8 mouse cellular contexts compared by ENCODE assay signal in the genomic region with DNA sequence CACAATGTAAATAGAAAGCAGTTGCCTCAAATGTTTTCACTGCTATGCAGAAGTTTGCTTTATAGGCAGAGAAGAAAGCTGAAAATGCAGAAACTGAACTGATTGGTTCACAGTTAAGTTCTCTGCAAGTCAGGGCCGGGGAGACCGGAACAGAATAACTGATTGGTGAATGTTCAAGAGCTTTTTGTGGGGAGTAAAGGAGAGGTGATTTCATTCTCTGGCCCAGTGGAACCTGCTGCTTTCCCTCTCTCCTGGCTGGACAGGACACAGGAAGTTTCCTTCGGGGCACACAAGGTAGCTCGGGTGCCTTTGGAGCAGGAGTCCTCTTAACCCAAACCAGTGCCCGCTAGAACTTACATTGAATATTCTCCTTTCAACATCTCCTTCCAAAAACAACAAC. TPM values are rescaled to one million over a fixed set of nuclear protein-coding genes. Genes with fewer than 3 reads are reported as not detected.
A peak's percentile ranks its signal among the peaks of the same experiment; 100 is the strongest.
DNase-seq lines count a peak whose midpoint lies in the region; ATAC-seq and TF ChIP-seq lines count a peak whose summit lies in the region.

No protein-coding gene starts in this region.

- ATAC-seq in heart, embryonic 14.5 days (ENCODE audit: insufficient number of reproducible peaks, insufficient read depth, low FRiP score, low read depth): no peak
- ATAC-seq in kidney, postnatal 0 days (replicated peaks; ENCODE audit: low FRiP score, low read depth): peak; percentile 42

- H3K4me2 ChIP-seq in heart, embryonic 14.5 days (ENCODE audit: low read length): peak overlapping the region; percentile 58
- peak overlapping the region; percentile 76 for H3K4me2 ChIP-seq in kidney, postnatal 0 days (ENCODE audit: low read length)

- no peaks in the 10 kb centered on the region for H3K36me3 ChIP-seq in heart, embryonic 14.5 days (ENCODE audit: control insufficient read depth, insufficient read depth, low read length)
- no peaks in the 10 kb centered on the region for H3K36me3 ChIP-seq in kidney, postnatal 0 days (ENCODE audit: insufficient read depth, low read length)

- no peaks in the 10 kb centered on the region for H3K27me3 ChIP-seq in heart, embryonic 14.5 days (ENCODE audit: control insufficient read depth, insufficient read depth, low read length)
- no peaks in the 10 kb centered on the region for H3K27me3 ChIP-seq in kidney, postnatal 0 days (ENCODE audit: insufficient read depth, low read length)

- H3K9ac ChIP-seq in heart, embryonic 14.5 days (ENCODE audit: low read length): peak overlapping the region; percentile 75; the same call in 1 of the 2 replicates
- peak overlapping the region; percentile 87; the same call in 1 of the 2 replicates for H3K9ac ChIP-seq in kidney, postnatal 0 days (ENCODE audit: low read depth, low read length)

- peaks cover 6% of the 10 kb centered on the region; the same call in 1 of the 2 replicates for H3K9me3 ChIP-seq in heart, embryonic 14.5 days (ENCODE audit: control insufficient read depth, low read length)
- no peaks in the 10 kb centered on the region for H3K9me3 ChIP-seq in kidney, postnatal 0 days (replicated peaks; ENCODE audit: low read length)

- peak overlapping the region; percentile 44 to 81; a peak in 3 of 4 replicates for H3K27ac ChIP-seq in heart, embryonic 14.5 days (replicated peaks in 1 of 2; ENCODE audit: control insufficient read depth in 1 of 2, insufficient read depth in 1 of 2, low read depth in 2 of 2, low read length in 2 of 2)
- peak overlapping the region; percentile 94 for H3K27ac ChIP-seq in kidney, postnatal 0 days

- H3K4me1 ChIP-seq in heart, embryonic 14.5 days (ENCODE audit: control insufficient read depth in 2 of 2, insufficient read depth in 2 of 2, low read length in 2 of 2): peaks cover 0 to 3% of the 10 kb centered on the region in 2 experiments; a peak in 1 of 4 replicates
- H3K4me1 ChIP-seq in kidney, postnatal 0 days (replicated peaks; ENCODE audit: insufficient read depth, low read length): no peaks in the 10 kb centered on the region

- 57% methylated on average over 5 of the region's 5 CpGs for WGBS in heart, embryonic 14.5 days
- 38% methylated on average over 5 of the region's 5 CpGs for WGBS in kidney, postnatal 0 days

- peak overlapping the region; percentile 51 to 55; a peak in 3 of 4 replicates for H3K4me3 ChIP-seq in heart, embryonic 14.5 days (ENCODE audit: control insufficient read depth in 1 of 2, insufficient read depth in 1 of 2, low read depth in 1 of 2, low read length in 2 of 2)
- peak overlapping the region; percentile 86 for H3K4me3 ChIP-seq in kidney, postnatal 0 days (replicated peaks; ENCODE audit: low read depth, low read length)

- peak; percentile 34 for DNase-seq in urinary bladder, postnatal 14 days (ENCODE audit: low spot score)
- DNase-seq in urinary bladder, postnatal 4 days (ENCODE audit: low spot score in 2 of 2): no peak
- peak; percentile 14 for DNase-seq in cerebellum, adult 9-11 months
- DNase-seq in kidney, postnatal 0 days (ENCODE audit: low spot score): peak; percentile 58
- peak; percentile 67 for DNase-seq in lung, postnatal 36 days
- peak; percentile 70 to 75 for DNase-seq in spleen, postnatal 36 days (ENCODE audit: low spot score in 2 of 2)
- DNase-seq in right cerebral cortex, adult 2 months (ENCODE audit: low spot score in 2 of 2): no peak

- TF ChIP-seq CTCF in kidney, postnatal 0 days (IDR thresholded peaks at IDR 0.05; ENCODE audit: low read depth): no peak

RNA-seq across cellular contexts. Expression of gene Nmi, which starts 1.2 kb away (rescaled TPM):
- polyA plus RNA-seq in heart, embryonic 14.5 days (2014; fragmentation: Nextera tagmentation; extraction: Ambion mirVana): 18.0 and 18.3 TPM in 2 replicates
- 34.3 and 35.8 TPM in 2 replicates for polyA plus RNA-seq in kidney, postnatal 0 days (2015; fragmentation: Nextera tagmentation; extraction: Ambion mirVana)

RNA-seq across cellular contexts. Expression of gene Rbm43, which starts 37.2 kb away (rescaled TPM):
- polyA plus RNA-seq in heart, embryonic 14.5 days (2014; fragmentation: Nextera tagmentation; extraction: Ambion mirVana): 13.6 and 13.8 TPM in 2 replicates
- polyA plus RNA-seq in kidney, postnatal 0 days (2015; fragmentation: Nextera tagmentation; extraction: Ambion mirVana): 13.1 and 14.8 TPM in 2 replicates

Comparison
In these comparisons a context has a peak if more than half of its experiments do, and no peak if none do; other contexts are left out.
1. DNase-seq: peak in urinary bladder, postnatal 14 days (single experiment), cerebellum, adult 9-11 months (single experiment), kidney, postnatal 0 days (single experiment), lung, postnatal 36 days (single experiment) and spleen, postnatal 36 days (2 of 2); none in urinary bladder, postnatal 4 days (0 of 2) and right cerebral cortex, adult 2 months (0 of 2).